Mouse (Mus musculus): ENCODE results near the gene Eps15l1.

Eps15l1 gene

DNA sequence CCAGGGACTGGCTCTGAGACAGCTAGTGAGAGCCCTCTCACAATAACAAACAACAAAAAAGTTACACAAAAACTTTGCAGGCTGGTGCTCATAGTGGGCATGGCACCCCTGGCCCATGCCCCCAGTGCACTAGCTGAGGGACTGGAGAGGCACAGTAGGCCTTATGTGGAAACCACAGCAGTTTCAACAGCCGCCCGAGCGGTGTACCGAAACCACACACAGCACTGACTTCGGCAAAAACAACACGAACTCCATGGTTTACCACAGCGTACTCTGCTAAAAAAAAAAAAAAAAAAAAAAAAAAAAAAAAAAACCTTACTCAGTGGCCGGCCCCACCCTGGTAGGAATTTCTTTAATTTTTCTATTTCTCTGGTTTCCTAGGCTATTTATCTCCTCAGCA, 70.5 kb downstream of the Eps15l1 start:
- peak; percentile 72 for DNase-seq (ENCODE audit: low spot score)

DNA sequence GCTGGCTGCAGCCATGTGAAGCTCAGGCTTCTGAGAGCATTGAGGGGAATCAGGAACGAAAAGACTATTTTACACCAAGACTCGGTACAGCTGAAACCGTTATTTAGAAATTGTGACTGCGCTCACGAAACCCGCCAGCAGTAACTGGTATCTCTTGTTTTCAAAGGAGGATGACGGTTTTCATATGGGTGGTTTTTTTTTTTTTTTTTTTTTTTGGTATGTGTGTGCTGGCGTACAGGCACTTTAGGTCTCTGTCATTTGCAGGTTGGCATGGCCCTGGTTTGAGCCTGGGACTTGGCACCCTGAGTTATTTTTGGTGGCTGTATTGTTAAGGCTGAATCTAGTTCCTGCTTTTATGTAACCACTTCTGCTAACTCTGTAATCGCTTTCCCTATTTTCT, 71.4 kb downstream of the Eps15l1 start:
- no peak for DNase-seq (ENCODE audit: low spot score)

DNA sequence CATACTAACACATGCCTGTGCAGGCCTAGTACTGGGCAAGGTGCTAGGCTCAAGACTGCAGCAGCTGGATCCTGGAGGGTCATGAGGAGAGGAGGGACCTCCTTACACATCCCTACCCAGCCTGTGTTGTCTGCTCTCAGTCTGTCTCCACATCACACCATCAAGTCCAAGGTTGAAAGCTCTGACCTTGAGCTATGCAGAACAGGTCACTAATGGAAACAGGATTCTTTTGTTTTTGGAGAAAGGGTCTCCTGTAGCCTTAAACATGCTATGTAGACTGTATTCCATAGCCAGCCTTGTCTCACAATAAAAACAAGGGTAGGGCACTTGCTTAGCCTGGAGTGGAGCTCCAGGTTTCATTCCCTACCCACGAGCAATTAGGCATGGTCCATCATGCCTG, 72.3 kb downstream of the Eps15l1 start:
- no peak for DNase-seq (ENCODE audit: low spot score)

DNA sequence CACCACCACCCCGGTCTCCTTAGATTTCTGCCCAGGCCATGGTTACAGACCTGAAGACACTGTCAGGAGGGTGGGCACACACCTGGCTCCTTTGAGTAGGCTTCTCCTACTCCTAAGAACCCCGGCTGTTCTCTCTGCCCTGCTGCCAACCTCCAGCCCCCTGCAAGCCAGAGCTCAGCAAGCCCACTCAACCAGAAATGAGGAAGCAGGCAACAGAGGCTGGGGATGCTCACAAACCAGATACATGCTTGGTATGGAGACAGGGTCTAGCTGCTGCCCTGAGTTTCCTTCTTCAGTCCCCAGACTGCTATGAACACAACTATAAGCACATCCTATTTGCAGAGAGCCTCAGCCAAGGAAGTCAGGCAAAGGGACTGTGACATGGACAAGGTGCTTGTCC, 73.1 kb downstream of the Eps15l1 start:
- no peak for DNase-seq (ENCODE audit: low spot score)

DNA sequence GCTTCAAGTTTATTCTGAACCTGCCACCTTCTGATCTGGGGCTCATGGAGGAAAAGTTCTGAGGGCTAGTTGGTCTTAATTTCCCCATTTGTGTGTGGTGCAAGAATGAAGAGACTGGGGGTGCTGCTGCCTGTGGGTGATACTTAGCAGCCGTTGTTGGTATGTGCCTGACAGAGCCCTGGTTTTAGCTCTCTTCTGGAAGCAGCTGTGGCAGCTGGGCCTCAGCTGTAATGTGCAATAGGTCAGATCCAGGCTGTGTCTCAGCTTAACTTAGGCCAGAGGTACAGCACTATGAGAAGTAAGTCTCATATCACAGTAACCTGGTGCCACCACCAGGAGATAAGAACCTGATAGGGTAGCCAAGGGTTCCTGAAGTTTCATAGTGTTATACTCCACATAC, 73.7 kb downstream of the Eps15l1 start:
- DNase-seq (ENCODE audit: low spot score) = no peak

DNA sequence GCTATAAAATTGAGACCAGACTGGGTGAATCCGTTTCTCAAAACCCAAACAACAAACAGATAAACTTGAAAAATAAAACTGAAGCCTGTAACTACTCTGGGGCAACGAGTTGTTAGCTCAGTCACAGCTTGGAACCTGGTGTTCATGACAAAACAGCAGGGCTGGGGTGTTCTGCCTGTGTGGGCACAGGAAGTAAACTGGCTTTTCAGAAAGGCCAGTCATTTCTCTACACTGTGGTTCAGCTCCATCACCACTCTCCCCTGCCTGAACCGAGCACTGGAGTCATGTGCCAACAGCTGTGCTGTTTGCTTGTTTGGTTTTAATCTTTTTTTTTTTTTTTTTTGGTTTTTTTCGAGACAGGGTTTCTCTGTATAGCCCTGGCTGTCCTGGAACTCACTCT, 77.5 kb downstream of the Eps15l1 start:
- no peak for DNase-seq (ENCODE audit: low spot score)

DNA sequence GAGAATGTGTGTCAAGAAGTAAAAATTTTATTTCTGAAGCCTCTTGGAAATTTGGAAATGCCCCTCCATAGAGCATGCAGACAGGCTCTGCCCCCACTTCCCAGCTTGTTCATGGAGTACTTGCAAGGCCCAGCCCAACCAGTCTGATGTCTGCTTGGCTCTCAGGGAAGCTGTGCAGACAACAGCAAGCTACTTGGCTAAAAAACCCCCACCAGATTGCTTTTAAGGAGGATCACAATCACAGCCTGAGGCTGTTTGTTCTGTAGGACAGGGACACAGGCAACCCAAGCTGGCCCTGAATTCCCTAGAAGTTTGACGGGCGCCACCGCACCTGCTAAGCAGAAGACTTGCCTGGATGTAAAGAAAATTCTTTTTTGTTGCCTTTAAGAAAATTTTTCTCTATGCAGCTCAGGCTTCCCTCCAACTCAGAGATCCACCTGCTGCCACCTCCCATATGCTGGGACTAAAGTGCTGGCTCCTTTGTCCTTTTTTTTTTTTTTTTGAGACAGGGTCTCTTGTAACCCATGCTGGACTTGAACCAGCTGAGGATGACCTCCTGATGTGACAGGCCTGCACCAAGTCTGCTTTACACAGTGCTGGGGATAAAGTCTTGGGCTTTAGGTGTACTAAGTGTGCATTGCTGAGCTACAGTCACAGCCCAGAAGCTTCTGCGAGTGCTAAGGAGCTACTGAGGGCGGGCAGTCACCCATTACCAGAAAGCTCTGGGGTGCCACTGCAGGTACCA, 78.5 kb downstream of the Eps15l1 start:
- DNase-seq (ENCODE audit: low spot score) = no peak

DNA sequence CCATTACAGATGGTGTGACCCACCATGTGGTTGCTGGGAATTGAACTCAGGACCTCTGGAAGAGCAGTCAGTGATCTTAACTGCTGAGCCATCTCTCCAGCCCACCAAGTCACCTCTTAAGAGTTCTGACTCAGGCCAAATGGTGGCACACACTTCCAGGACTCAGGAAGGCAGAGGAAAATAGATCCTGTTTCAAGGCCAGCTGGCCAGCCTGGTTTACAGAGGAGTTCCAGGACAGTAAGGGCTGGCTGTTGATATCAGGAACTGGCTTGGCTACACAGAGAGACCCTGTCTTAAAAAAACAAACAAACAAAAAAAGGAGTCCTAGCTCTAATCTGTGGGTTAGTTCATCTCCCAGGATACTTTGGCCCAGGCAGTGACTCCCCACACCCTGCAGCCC, 84.2 kb downstream of the Eps15l1 start:
- DNase-seq (ENCODE audit: low spot score) = no peak

DNA sequence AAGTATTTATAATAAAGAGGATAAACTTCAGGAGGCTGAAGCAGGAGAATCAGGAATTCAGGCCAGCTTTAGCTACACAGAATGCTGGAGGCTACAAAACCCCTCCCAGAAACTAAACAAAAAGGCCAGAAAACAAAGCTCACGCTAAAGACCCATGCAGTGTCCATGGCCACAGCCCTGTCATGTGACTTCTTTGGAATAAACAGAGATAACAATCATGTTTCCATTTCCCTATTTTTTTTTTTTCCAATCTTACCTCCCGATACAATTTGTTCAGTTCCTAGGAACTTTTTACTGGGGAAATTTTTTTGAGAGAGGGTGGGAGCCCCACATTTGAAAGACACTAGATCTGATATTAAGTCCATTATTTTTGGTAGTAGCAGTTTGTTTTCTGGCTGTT, 85.0 kb downstream of the Eps15l1 start:
- DNase-seq (ENCODE audit: low spot score) = peak; percentile 72

DNA sequence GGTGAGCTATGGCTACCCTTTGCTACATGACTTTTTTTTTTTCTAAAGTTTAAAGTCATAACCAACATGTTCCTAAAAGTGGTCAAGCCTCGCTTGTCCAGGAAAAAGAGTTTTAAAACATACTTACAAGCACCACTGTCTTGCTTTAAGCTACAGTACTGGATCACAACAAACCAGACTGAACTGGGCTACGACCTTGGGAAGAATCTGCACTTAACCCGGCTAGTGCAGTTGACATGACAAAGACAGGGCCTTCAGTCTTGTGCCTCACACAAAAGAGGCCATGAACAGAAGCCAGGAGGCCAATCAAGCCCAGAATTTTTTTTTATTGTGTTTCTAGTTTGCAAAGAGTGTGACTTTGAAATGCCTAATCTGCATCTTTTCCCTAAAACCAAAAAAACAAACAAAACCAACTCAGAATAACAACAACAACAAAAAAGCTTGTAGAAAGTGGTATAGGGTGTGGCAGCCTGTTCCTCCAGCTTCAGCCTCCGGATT, 87.1 kb downstream of the Eps15l1 start:
- DNase-seq (ENCODE audit: low spot score) = no peak

DNA sequence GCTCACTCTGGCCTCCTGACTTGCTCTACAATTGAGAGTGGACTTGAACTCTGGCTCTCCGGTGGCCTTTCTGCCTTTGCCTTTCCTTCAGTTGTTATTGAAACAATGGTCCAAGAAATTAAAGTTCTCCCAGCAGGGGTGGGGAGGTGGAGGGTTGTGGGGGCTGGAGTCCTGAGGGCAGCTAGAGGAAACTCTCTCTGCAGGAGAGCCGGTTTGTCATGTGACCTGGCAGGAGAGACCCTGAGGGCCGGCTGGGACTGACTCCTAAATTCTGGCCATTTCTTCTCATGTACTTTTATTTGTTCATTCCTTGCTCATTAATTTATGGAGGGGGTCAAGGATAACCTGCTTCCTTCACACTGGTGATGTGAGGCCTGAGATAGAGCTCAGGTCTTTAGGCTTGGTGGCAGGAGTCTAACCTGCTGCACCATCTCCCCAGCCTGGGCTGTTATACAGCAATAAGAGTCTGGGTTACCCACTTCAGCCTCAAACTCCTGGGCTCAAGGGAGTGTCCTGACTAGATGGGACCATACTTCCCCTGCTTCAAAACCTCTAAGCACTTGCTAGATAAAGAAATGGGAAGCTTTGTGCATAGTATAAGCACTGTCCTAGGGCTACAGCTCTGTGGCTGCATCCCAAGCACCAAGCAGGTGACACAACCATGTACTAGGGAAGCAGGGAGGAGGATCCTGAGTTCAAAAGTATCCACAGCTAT, 87.7 kb downstream of the Eps15l1 start:
- DNase-seq (ENCODE audit: low spot score) = no peak

DNA sequence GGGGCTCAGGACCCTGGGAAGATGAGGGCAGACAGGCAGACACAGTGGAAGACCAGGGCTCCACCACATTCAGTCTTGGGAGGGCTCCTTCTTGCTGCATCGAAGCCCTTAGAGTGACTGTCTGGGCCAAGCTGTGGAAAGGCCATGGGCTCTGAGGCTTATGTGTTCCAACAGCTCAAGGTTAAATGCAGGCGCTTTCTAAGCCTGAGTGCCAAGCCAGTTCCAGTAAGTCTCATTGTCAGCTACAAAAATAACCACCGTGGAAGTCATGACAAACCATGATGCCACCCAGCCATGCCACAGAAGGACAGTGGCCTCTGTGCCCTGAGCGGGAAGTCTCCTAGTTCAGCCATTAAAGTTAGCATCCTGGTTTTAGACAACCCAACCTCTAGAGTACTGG, 89.6 kb downstream of the Eps15l1 start:
- no peak for DNase-seq (ENCODE audit: low spot score)

DNA sequence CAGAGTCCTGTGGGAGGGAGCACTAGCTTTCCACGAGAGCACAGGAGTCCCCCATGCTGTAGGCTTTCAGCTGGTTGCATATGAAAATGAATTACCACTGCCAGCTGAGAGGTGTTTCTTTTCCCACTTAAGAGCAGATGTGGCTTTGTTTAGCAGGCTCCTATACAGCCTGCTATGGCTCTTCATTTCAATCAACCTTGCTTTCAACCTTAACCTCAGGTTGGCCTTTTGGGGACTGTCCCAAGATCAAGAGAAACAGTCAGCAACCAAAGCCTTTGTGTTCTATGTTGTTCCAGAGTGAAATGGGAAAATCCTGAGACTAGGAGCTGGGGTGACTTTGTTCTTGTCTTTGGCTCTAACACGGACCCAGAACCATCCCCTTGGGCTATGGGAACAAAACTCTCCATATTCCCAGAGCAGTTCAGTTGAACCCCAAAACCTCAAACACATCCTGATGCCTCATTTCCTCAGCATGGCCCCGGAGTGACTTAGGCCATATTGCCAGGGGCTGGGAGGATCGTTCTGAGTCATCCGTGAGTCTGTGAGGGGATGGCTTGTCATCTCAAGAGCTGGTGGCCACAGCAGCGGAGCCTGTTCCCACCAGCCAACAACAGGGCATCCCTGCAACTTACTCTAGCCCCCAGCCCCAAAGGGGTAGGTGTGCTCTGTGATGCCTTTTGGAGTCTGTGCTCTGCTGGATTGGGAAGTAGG, 90.3 kb downstream of the Eps15l1 start:
- no peak for DNase-seq (ENCODE audit: low spot score)

DNA sequence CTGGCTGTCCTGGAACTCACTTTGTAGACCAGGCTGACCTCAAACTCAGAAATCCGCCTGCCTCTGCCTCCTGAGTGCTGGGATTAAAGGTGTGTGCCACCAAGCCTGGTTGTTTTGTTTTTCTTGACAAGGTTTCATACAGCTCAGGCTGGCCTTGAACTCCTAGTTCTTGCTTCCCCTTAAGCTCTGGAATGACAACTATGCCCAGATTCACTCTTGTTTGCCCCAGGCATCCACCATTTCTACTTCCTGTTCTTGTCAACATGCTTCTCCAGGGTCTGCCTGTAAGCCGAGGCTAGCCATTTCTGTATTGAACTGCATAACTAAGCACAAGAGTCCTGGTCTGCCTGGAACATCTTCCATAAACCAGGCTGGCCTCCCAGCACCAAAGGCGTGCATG, 92.1 kb downstream of the Eps15l1 start:
- DNase-seq (ENCODE audit: low spot score) = no peak

DNA sequence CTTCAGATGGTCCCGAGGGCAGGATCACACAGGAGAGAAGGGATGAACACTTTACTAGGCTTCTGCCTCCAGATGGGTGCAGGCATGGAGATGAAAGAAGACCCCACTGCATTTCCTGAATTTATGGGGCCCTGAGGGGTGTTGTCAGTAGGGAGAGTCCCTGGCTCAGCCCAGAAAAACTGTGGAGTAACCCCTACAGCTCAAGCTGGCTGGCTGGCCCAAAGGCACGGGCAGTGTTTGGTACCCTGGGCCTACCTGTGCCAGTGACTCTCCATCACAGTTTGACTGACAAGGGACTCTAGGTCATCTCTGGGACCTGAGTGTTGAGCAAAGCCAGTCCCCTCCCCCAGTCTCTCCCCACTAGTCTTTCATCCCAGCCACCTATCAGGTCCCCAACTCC, 96.6 kb downstream of the Eps15l1 start:
- no peak for DNase-seq (ENCODE audit: low spot score)

DNA sequence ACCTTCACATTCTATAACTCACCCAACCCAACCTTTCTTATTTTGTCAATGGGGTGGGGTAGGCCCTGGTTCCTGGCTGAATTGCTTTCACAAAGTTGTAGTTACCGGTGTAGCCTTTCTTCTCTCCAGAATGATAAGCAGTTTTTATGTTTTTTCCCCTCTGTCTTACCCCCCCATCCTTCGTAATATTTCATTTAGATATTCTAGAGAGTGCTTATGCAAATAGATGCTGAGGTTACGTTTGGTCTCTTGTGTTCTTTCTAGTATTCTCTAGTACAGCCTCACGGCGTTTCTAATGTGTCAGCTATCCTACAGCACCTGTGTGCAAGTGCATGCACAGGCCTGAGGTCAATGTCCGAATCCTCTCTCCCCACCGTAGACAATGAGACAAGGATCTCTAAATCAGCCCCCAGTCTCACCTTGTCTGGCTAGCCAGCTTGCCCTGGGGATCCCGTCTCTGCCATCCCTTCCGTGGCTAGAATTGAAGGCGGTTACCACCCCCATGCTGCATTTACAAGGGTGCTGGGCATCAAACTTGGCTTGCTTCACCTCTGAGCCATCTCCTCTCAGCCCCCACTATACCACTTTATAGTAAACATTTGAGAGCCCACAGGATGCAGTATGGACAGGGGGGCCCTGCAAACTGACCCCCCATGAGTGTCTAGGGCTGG, 97.1 kb downstream of the Eps15l1 start:
- peak; percentile 27 for DNase-seq (ENCODE audit: low spot score)

DNA sequence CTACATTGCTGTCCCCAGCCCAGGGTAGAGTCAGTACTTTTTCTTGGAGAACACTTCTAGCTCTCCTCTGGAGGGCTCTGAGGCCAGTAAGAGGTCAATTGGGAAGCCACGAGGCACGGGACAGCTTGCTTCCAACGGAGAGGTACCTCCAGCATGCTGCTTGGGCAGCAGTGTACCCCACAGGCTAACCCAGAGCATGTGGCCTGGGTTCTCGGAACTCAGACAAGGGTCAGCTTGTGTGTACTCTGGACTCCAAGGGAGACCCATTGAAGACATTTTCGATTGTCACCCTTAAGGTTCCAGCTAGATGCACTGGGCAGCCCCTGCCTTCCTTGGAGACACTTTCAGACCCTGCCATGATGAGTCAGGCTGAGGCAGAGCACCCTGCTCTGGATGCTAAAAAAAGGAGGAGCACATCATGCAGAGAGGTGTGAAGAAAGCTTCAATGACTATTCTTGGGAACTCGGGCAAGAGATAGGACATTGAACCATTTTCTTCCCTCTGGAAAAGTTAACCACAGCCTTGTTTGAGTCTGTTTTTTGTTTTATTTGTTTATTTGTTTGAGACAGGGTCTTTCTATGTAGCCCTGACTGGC, 98.0 kb downstream of the Eps15l1 start:
- DNase-seq (ENCODE audit: low spot score) = no peak

DNA sequence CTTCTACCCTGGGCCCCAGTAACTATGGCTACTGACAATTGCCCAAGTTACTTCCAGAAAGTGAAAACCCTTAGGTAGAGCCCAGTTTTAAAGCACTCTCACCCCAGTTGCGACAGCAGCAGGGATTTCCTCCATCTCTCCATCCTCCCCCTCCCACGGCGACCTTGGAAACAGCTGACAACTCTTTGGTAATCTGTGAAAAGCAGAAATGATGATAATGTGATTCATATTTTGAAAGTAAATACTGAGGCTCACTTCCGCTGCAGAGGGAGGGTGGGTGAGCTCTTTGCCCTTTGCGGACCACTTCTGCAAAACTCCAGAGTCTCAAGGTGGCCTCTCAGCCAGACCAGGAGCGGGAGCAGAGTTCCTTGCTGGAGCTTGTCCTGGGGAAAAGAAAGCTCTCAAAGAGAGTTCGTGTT, 98.8 kb downstream of the Eps15l1 start:
- DNase-seq (ENCODE audit: low spot score) = peak; percentile 76

DNA sequence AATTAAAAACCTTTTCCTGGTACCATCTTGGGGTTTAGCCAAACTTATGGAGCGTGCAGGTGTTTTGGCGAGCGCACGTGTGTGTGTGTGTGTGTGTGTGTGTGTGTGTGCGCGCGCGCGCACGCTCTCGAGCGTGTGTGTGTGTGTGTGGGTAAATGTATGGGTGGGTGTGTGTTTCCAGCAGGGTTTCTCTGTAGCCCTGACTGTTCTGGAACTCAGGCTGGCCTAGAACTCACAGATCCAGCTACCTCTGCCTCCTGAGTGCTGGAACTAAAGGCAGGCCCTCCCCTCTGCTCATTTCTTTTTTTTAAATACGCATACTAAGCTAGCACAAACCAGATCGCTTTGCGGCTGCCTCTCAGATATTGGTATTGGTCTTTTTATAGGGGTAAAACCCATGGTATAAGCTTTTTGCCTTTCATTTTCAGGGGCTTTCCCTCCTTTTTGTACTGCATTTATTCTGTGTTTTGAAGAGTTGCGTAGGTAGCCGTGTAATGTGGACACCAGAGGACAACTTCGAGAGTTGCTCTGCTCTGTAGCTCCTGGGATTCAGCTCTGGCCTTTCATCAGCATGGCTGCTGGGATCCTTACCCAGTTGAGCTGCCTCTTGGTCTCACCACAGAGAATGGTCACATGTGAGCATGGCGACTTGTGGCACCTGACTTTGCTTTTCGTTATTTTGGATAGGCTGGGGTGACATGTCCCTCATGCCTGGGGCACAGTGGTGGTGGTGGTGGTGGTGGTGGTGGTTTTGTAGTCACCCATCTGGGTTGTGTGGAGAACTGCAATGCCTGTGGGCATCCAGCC, 99.4 kb downstream of the Eps15l1 start:
- no peak for DNase-seq (ENCODE audit: low spot score)

DNA sequence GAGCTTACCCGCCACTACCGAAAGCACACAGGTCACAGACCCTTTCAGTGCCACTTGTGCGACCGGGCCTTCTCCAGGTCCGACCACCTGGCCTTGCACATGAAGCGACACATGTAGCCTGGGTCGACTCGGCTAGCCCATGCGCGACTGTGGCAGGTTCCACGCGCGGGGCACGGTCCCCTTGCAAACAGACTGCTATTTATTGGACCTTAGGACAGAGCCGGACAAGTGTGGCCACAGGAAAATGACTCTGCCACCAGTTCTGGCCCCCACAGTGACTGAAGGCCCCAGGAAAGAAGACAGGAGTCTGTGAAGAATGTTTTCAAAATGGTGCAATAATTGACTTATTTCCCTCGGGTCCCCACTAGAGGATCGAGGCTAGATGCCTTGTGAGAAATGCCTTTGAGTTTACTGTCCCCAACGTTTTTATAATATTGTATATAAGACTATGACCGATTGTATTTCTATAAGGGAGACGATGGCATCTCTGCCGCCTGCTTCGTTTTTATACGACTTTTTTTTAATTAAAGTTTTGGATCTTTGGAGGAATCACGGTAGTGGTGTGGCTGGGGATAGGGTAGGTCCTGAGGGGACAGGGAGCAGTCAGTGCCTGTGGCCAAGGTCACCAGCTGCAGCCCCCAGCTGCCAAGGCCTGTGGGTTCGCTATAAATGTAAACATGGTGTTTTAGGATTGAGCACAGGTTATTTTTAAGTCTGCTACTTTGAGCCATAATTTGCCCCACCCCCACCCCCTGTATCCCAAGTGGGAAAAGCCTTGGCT, 100.3 kb downstream of the Eps15l1 start:
- DNase-seq (ENCODE audit: low spot score) = peak; percentile 26

All from lung, postnatal 25 days (tissue).